Mouse (Mus musculus) lung, adult 18-20 months (tissue): ENCODE results near the gene Pbsn.
"Not testable (repeated sequence)": the region's sequence is repeated elsewhere in the genome, so short reads cannot be mapped to it uniquely, and the experiment has no call there.

ENCODE experiments used
- DNase-seq, 2 experiments: peaks; one replicate each; pipeline ENCODE4 v3.0.0; 2022; ENCODE audit warnings: mixed read lengths in 2 of 2

The Pbsn gene

GRCm38 (mm10) chrX:77853523-77853922 is at the start of gene Pbsn:
Gene Pbsn, minus strand, starts transcription at chrX:77853623.
- no peak for DNase-seq

- DNase-seq = not testable (repeated sequence)
Observed at GRCm38 (mm10) chrX:77880033-77880432, 26.6 kb upstream of the Pbsn start.

- not testable (repeated sequence) for DNase-seq
Observed at GRCm38 (mm10) chrX:77864458-77864857, 11.0 kb upstream of the Pbsn start, which contains the start of gene Gm14744. Gene Gm14744, plus strand, starts transcription at chrX:77864758.

GRCm38 (mm10) chrX:77812031-77812430 is 41.4 kb downstream of the Pbsn start:
- no peak for DNase-seq

GRCm38 (mm10) chrX:77810608-77811206 is 42.7 kb downstream of the Pbsn start:
- peak; percentile 37 to 75 for DNase-seq

GRCm38 (mm10) chrX:77808602-77809001 is 44.8 kb downstream of the Pbsn start:
- DNase-seq = peak; percentile 33 to 49

- DNase-seq = no peak
Observed at GRCm38 (mm10) chrX:77802293-77802692, 51.1 kb downstream of the Pbsn start.

GRCm38 (mm10) chrX:77801543-77801942 is 51.9 kb downstream of the Pbsn start:
- DNase-seq = no peak

GRCm38 (mm10) chrX:77799554-77799953 is 53.9 kb downstream of the Pbsn start:
- peak in 1 of 2 experiments; percentile 11 for DNase-seq

- DNase-seq = no peak
Observed at GRCm38 (mm10) chrX:77797801-77798200, 55.6 kb downstream of the Pbsn start.

- no peak for DNase-seq
Observed at GRCm38 (mm10) chrX:77796916-77797315, 56.5 kb downstream of the Pbsn start.

- peak; percentile 62 to 64 for DNase-seq
Observed at GRCm38 (mm10) chrX:77796238-77796835, 57.1 kb downstream of the Pbsn start, which contains the start of gene Prkx. Gene Prkx, minus strand, starts transcription at chrX:77796278.

GRCm38 (mm10) chrX:77795858-77796174 is 57.6 kb downstream of the Pbsn start:
- peak; percentile 92 to 94 for DNase-seq

GRCm38 (mm10) chrX:77794962-77795857 is 58.2 kb downstream of the Pbsn start:
- DNase-seq = peak; percentile 28 to 34

- DNase-seq = no peak
Observed at GRCm38 (mm10) chrX:77788675-77789074, 64.7 kb downstream of the Pbsn start.
